Mouse (Mus musculus): ENCODE data around the gene Glb1.

The Glb1 gene

DNA sequence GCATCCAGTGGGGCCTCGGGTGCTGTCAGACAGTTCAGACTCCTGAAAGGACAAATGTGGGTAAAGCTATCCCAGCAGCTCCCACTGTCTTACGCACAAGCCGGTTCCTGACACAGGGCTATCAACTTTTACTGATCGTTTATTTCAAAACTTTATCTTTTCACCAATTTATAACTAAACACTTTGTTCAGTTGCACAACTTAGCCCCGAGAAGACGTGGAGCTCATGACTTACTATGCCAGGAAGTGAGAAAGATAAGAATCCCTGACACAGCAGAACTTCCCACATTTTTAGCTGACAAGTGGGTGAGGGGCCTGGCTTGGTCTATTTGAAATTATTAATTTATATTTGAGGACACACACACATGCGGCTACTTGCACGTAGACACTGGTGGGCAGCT lies 6.2 kb upstream of the Glb1 start:
- no peak for DNase-seq (ENCODE audit: low read depth in 1 of 2, low spot score in 2 of 2)

DNA sequence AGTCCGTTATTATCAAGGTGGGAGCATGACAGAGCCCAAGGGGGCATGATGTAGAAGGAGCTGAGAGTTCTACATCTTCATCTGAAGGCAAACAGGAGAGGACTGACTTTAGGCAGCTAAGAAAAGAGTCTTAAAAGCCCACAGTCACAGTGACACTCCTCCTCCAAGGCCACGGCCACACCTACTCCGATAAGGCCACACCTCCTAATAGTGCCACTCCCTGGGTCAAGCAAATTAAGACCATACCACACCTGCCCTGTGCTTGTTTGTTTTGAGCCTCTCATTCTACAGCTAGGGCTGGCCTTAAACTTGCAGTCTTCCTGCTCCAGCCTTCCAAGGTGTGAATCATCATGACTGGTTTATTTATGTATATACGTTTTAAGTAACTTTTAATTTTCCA lies 5.6 kb upstream of the Glb1 start:
- no peak for DNase-seq (ENCODE audit: low read depth in 1 of 2, low spot score in 2 of 2)

DNA sequence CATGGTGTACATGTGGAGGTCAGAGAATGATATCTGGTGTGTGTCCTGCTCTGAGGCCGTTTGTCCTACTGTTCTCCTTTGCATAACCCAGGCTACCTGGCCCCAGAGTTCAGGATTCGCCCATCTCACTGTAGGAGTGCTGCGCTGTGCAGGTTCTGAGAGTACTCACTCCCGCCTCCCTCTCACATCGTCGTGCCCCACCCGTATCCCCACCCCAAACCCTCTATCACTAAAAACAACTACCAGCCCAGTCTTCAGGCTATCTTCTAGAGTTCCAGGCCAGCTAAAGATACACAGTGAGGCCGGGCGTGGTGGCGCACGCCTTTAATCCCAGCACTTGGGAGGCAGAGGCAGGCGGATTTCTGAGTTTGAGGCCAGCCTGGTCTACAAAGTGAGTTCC lies 1.2 kb upstream of the Glb1 start:
- no peak for DNase-seq (ENCODE audit: low read depth in 1 of 2, low spot score in 2 of 2)

DNA sequence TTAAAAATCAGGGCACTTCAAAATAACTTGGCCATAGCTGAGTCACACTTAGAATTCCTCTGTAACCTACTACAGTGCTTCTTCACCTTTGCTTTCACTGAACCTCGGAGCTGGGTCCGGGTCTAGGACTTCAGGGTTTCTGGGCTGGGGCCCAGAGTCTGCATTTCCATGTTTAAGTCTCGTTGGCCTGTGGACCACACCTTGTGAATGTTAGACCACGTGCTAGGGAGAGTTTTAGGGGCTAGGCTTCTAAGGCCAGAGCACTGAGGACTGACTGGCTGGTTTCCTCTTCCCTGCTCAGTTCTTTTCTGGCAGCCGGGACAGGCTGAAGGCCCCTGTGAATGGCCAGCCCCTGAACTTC lies 308 bp upstream of the Glb1 start:
- no peak for DNase-seq (ENCODE audit: low read depth in 1 of 2, low spot score in 2 of 2)

DNA sequence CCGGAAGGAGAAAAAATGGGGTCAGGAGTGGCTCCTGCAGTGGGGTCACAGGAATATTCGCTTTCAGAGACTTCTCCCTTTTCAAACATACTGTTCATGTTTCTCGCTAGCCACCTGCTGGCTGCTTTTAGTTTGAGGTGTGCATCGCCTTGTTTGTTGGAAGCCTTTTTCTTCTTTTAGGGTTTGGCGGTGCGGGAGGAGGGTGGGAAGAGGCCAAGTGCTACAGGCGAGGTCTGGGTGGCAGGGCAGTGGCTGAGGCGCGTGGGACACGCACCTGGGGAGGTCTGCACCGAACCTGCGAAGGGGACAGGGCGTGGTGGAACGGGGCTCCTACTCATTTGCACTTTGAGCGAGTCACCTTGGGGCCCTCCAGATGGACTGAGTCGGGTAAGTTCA lies 807 bp downstream of the Glb1 start:
- DNase-seq (ENCODE audit: low read depth in 1 of 2, low spot score in 2 of 2) = no peak

- DNase-seq (ENCODE audit: low read depth in 1 of 2, low spot score in 2 of 2) = no peak
These were observed 6.8 kb downstream of the Glb1 start for GRCm38 (mm10) chr9:114407676-114408075.

- no peak for DNase-seq (ENCODE audit: low read depth in 1 of 2, low spot score in 2 of 2)
These were observed 9.5 kb downstream of the Glb1 start for GRCm38 (mm10) chr9:114410313-114410862.

- DNase-seq (ENCODE audit: low read depth in 1 of 2, low spot score in 2 of 2) = no peak
These were observed 10.4 kb downstream of the Glb1 start for GRCm38 (mm10) chr9:114411295-114411694.

DNA sequence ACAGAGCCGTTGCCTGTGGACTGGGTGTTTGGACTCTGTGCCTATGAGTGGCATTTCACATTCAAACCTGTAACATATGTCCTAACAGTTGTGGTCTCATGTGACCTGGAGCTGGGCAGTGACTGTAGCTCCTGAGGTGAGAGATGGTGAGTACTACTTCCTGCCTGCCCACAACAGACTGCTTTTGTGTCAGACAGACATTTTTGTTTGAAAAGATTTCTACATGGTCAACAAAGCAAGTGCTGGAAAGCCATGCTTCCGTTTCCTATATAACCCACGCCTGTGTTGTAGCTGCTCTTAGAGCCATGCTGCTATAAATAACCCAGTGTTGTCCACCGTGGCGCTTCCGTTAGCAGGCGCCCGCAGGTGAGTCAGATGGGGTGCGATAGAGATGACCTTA lies 11.5 kb downstream of the Glb1 start:
- DNase-seq (ENCODE audit: low read depth in 1 of 2, low spot score in 2 of 2) = no peak

GRCm38 (mm10) chr9:114413866-114414265 lies 13.0 kb downstream of the Glb1 start:
- no peak for DNase-seq (ENCODE audit: low read depth in 1 of 2, low spot score in 2 of 2)

DNA sequence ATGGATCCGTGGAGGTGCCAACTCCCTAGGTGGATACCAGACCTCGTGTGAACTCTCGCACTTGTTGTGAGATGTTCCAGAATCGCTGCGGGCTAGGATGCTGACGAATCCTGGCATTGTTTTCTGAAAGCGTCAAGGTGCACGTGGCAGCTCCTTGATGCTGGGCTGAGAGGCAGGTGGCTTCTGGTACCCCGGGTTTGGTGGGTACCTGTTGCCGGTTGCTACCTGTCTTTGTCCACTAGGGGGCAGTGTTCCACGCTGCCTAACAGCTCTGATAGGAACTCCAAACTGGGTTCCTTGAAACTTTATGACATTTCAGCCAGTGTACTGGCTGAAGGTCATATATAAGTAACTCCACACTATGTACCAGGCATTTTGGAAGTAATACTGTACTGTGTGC lies 14.8 kb downstream of the Glb1 start:
- DNase-seq (ENCODE audit: low read depth in 1 of 2, low spot score in 2 of 2) = no peak

GRCm38 (mm10) chr9:114416646-114417517 lies 16.0 kb downstream of the Glb1 start:
- DNase-seq (ENCODE audit: low read depth in 1 of 2, low spot score in 2 of 2) = no peak

- no peak for DNase-seq (ENCODE audit: low read depth in 1 of 2, low spot score in 2 of 2)
These were observed 17.3 kb downstream of the Glb1 start for GRCm38 (mm10) chr9:114418187-114418586.

- DNase-seq (ENCODE audit: low read depth in 1 of 2, low spot score in 2 of 2) = no peak
These were observed 19.6 kb downstream of the Glb1 start for GRCm38 (mm10) chr9:114420443-114420842.

DNA sequence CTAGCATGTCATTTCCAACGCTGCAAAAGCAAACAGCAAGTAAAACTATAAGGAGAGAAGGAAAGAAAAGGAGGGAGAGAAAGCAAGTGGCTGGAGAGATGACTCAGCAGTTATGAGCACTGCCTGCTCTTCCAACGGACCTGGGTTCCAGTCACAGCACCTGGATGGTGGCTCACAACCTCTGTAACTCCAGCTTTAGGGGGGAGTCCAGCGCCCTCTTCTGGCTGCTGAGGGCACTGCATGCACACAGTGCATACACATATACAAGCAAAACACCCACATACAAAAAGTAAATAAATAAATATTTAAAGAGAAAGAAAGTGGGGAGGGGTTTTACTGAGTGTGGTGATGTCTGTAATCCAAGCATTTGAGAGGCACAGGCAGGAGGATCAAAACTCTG lies 20.2 kb downstream of the Glb1 start:
- DNase-seq (ENCODE audit: low read depth in 1 of 2, low spot score in 2 of 2) = no peak

DNA sequence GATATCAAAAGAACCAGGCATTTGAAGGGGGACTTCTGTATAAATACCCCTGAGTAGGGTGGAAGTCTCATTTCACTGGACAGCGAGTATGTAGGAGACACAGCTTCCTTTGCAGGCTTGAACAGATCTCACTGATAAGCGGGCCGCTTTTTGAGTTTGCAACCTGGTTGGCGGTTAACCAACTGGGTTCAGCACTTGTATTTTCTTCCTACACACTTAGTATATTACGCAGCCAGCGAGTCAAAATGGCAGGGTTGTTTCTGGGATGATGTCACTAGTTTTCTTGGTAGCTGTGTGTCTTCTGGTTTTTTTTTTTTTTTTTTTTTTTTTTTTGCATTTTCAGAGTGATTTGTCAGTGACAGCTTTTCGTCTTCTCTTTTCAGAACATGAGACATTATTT lies 20.9 kb downstream of the Glb1 start:
- DNase-seq (ENCODE audit: low read depth in 1 of 2, low spot score in 2 of 2) = no peak

DNA sequence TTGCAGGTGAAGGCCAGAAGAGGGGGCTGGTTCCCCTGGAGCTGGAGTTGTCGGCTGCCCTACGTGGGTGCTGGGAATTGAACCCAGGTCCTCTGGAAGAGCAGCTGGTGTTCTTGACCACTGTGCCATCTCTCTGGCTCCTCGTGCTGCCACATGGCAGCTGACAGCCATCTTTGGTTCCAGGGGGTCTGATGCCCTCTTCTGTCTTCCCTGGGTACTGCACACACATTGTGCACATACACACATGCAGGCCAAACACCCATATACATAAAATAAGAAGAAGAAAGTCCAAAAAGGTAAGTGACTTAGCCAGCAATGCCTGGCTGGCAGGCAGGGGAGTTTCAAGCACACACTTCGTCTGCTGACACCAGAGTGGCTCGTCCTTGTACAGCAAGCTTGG lies 24.7 kb downstream of the Glb1 start:
- no peak for DNase-seq (ENCODE audit: low read depth in 1 of 2, low spot score in 2 of 2)

GRCm38 (mm10) chr9:114426201-114426600 lies 25.3 kb downstream of the Glb1 start:
- no peak for DNase-seq (ENCODE audit: low read depth in 1 of 2, low spot score in 2 of 2)

- no peak for DNase-seq (ENCODE audit: low read depth in 1 of 2, low spot score in 2 of 2)
These were observed 26.5 kb downstream of the Glb1 start for GRCm38 (mm10) chr9:114427425-114427824.

DNA sequence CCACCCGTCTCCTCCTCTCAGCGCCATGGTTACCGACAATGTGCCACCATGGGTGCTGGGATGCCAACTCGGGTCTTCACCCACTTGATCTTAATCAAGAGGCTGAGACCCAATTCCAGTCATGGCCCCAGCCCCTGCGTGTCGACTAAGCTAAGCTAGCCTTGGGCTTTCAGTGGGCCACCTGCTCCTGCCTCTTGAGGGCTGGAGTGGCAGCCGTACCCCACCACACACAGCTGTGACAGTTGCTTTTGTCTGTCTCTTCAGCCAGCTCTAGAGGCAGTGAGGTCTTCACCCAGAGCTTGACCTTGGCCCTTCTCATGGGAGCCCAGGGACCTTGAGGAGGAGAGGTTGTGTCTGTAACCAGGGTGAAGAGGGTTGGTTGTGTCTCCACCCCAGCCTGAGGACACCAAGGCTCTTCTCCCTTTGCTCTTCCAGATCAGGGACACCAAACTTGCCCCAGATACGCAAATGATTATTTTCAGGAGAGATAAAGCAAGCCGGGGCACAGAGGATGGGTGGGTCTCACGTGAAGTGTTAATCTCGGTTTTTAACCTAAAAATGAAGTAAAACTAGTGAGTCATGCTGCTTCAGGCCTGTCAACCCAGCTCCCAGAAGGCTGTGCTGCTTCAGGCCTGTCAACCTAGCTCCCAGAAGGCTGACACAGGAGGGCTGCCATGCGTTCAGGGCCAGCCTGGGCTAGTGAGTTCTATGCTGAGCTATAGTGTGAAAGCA lies 27.4 kb downstream of the Glb1 start:
- DNase-seq (ENCODE audit: low read depth in 1 of 2, low spot score in 2 of 2) = no peak

- no peak for DNase-seq (ENCODE audit: low read depth in 1 of 2, low spot score in 2 of 2)
These were observed 34.8 kb downstream of the Glb1 start for GRCm38 (mm10) chr9:114435668-114436067.

DNA sequence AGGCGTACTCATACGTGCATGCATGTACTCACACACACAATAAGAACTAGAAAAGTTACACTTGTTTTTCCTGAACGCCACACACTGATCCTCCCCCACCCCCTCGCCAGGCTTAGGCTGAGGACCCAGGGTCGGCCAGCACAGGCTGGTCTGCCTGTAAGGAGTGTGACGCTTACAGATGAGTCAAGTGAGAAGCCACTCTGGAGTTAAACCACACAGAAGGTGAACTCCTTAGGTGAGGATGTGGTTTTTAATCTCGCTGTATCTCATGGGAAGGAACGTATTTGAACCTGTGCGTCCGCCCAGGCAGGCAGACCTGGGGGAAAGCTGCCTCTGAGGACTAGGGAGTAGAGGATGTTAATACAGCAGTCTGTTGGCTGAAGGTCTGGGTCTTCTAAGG lies 39.7 kb downstream of the Glb1 start:
- DNase-seq (ENCODE audit: low read depth in 1 of 2, low spot score in 2 of 2) = no peak

All from monocyte, adult 2 months (primary cell).